Mouse (Mus musculus): ENCODE measurements around the gene Ctbp1.

The Ctbp1 gene

DNA sequence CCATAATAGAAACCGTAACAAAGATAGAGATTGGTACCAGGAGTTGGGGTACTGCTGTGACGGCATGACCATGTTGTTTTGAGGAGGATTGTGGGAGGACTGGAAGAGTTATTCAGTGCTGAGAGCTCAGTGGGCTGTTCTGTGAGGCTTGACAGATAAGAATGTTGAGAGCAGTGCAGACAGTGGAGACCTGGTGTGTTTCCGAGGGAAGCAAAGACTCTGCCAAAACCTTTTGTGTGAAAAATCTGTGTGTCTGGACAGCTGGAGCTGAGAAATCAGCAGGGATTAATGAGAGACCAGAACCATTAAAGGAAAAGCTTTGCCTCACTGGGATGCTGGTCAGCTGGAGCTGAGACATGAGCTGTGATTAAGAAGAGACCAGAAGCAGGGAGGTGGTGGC lies 34.9 kb downstream of the Ctbp1 start:
- DNase-seq, result no peak

DNA sequence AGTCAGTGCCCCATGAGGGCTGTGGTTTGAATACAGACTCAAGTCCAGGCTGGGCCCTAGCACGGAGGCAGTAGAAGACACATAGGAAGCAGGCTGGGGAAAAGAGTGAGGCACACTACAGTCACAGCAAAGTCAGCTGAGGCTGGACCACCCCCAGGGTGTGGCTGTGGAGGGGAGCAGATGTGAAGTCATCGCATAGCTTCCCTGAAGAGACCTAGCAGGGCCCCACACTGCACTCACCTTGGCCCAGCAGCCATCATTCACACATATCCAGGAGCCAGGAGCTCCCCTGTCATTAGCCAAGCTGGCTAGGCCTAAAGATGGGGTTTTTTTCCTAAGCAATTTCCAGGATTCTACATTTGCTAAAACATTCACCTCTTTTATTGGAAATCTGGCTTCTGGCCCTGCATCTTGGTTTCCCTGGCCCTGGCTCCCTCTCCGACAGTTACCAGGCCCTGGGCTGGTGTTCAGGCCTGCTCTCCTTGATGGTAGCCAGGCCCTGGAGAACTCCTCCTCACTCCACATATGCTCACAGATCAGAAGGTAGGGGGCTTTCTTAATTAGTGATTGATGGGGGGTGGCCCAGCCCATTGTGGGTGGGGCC lies 35.6 kb downstream of the Ctbp1 start:
- no peak for DNase-seq

DNA sequence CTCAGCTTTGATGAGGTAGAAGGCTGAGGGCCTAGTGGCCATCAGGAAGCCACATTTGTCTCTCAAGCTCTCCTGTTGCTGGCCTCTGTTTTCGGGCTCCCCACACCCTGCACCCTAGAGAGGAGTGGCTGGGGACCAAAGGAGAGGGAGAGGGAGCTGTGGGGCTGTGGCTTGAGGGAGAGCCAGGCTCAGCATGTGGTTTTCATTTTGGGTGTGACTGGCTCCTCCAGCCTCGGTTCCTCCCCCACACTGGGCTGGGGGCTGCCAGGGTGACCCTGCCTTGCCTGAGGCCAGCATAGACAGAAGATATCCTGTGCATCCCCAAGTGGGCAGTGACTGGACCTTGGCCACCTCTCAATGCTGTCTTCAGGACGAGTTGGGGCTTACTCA lies 36.5 kb downstream of the Ctbp1 start:
- DNase-seq, result no peak

DNA sequence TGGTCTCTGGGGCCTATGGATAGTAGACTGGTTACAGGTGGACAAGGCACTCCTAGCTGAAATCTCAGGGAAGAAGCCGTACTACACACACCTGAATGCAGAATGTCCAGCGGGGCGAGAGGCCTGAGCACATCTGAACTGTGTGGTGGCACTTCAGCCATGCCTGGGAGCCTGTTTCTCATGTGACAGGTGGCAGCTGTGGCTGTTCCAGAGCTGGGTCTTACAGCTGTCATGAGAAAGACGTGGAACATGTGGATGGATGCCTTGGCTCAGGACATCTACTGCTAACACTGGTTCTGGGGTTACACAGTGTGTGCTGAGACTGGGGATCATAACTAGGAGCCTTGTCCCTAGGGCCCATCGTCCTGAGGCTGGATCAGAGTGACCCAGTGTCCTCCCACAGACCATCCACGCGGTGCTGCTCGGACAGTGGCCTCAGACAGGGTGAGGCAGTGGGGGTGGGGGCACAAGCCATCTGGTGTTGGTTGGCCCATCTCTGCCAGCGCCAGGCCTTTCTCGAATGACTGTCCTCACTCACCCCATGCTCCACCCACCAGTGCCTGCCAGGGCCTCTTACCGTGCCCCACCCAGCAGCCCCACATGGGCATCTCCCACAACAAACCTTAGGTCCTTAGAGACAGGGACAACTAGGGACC lies 37.1 kb downstream of the Ctbp1 start:
- DNase-seq, result no peak

DNA sequence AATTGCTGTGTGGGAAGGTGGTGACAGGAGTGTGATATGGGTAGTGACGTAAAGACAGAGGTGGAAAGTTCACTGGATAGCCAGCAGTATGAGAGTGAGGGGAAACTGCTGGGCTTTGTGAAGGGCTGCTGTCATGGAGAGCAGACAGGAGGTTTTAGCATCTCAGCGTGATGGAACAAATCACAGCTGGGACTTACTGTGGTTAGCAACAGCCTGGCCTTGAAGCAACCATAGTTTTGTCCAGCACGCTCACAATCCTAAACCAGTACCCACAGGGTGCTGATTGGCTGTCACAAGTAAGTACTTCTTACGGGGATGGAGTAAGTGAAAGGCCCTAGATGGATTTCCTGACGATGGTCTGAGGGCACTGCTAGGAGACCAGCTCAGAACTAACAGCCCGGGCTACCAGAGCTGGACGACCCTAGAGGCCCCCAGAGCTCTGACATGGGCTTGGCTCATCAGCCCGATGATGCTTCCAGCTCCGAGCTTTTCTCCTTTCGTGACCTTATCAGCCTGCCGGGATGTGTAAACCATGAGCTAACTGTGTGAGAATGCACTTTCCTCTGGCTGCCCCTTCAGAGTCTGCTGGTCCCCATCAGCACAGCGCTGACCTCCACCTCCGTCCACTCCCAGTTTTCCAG lies 40.3 kb downstream of the Ctbp1 start:
- no peak for DNase-seq

DNA sequence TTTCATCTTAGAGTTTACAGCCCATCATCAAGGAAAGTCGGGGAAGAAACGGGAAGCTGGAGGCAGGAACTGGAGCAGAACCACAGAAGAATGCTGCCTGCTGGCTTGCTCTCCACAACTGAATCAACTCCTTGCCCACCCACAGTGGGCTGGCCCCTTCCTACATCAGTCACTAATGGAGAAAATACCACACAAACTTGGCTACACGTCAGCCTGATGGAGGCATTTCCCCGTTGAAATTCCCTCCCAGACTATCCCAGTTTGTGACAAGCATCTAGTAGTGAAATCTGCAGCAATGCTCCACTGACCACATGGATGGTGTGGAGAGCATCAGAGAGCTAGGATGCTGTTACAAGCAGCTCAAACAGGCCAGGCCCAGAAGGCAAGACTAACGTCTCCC lies 42.0 kb downstream of the Ctbp1 start:
- no peak for DNase-seq

DNA sequence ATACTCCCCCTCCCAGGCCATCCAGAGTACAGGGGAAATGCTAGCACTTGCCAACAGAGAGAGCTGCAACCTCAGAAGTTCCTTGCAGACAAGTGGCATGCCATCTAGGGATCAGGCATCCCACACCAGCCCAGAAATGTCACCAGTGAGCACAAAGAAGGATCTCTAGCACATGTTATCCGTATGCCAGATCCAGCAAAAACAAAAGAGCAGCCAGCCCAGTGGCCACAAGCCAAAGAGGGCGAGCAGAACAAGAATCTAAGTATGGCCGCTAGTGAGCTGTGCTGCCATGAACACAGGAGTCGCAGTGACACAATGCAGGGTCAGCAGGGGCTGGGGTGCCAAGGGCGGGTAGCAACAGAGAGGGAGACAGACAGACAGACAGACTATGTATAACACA lies 44.5 kb downstream of the Ctbp1 start:
- DNase-seq, result no peak

DNA sequence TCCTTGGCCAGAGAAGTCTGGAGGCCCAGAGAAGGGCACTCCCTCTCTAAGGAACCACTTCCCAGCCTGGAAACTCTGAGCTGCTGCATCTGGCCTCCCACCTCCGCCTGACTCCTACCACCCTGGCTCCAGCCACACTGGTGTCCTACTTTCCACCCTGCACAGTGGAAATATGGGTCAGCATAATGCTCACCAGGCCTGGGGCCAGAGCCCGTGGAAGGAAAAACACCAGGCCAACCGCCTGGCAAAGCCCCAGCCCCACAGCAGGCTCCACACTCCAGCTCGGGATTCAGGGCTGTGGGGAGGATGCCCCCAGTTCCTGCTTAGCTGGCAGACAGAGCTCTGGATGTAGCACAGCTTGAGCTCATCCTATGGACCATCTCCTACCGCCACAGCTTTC lies 46.4 kb downstream of the Ctbp1 start:
- no peak for DNase-seq

DNA sequence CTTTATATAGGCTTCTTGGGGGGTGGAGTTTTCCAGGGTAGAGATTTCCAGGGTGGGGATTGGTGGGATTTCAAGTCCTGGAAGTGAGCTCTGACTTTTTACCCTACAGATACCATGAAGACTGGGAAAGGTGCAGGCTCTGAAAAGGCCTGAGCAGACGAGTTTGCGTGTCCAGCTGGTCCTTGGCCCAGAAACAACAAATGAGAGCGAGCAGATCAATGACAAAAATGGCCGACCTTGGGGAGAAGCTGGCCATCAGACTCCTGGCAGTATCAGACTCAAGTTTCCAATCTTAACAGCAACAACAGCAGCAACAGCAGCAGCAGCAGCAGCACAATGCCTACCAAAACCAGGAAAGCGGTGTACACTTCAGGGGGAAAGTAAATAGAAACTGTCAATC lies 49.1 kb downstream of the Ctbp1 start:
- no peak for DNase-seq

DNA sequence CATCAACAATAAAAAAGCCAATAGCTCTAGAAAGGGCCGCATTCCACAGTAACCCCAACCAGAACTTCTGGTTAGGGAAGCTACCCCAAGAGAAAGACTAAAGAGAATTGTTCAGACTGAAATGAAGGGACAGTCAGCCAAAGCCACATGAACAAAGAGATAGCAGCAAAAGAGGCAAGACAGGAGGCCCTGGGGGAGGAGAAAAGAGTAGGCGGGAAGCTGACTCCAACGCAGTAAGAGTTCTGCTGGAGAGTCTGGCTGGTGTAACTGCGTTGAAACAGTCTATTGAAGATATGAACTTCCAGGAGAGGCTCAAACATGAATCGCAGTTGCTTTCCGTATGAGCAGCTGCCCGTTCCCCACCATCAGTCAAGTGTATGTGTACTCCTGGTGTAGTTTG lies 50.3 kb downstream of the Ctbp1 start:
- no peak for DNase-seq

DNA sequence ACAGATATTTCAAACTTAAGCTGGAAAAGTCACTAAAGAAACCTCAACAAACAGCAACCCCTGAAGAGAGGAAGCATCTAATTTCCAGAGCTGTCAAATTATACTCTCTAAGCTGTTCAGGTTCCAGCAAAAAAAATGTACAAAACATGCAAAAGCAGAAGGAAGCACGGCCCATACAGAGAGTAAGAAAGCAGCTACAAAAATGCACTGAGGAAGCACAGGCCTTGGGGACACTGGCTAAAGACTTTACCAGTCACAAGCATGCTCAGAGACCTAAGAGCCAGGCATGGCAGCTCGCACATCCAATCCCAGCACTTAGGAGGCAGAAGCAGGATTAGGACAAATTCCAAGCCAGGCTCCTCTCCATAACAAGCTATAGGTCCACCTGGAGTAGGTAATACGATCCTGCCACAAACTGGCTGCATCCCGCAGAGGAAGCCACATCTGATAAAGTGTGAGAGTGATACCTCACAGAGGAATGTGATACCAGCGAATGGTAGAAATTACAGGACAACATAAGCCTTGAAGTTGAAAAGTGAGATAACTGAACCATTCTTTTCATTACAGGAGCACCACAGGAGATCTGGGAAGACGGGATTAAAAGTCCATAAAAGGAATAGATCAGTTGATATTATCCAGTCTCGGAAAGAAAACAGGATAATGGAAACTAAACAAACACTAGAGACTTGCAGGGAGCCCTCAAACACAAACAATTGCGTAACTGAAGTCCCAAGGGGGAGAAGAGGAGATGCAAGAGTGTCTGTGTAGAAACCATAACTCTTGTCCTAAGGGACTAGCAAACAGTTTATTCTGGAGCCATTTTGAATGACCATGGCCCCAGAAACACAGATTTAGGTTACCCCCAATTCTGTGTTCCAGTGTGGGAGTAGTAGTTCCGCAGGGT lies 51.7 kb downstream of the Ctbp1 start:
- no peak for DNase-seq

DNA sequence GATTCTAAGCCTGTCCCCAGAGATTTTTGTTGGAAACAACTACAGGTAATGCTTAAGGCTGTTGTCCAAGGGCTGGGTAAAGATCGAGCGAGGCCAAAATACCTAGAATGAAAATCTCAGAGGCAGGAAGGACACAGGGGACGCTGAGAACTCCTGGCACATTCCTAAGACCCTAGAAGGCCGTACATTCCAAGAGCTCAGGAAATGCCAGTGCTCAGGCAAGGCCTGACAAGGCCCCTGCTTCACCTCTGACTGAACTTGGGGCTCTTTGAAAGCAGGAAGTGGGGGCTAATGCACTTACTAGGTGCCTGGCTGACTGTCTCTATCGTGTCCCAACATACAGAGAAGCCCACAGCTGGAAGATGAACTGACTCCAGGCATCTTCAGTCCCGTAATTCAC lies 52.4 kb downstream of the Ctbp1 start:
- DNase-seq, result no peak

DNA sequence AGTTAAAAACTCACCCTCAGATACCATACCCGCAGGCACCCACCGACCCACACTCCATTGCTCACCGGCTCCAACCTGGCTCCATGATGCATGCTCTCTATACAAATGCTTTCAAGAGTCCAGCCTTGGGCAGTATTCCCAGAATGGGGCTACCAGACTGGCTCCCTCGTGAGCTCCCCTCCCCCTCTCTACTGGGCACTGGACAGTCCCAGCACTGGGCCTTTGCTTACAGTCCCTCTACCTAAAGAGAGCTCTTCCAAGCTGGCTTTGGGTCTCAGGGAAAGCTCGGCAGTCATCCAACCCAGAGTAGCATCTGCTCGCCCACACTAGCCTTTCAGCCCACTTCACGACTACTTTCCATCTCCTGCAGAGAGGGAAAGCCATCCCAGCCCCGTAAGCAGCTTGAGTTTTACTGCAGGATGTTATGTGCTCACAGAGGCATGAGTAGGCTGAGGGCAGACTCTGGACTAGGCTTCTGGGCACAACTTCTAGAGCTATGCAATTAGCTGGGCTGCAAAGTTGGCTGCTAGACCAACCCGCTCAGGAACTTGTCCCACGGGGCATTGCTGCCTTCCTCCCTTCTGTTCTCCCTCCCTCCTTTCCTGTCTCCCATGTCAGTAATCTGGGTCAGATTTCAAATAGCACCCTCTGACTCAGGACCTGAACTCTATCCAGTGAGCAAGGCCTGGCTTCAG lies 54.3 kb downstream of the Ctbp1 start:
- DNase-seq, result no peak

DNA sequence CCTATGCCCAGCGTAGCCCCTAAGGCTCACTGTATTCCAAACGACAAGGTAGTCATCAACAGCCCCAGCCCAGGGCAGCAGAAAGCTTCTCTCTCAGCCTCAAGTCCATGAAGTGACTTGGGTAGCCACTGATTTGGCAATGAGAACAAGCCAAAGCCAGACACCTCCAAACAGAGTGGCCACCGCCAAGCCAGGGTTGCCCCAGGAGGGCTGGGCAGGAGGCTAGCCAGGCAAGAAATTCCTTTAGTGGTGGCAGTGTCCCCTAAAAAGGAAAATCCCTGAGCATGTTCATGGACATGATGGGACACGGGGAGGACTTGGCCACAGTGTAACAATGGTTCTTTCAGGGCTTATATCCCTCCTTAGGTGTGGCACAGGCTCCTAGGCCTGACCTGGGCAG lies 55.0 kb downstream of the Ctbp1 start:
- DNase-seq, result no peak

DNA sequence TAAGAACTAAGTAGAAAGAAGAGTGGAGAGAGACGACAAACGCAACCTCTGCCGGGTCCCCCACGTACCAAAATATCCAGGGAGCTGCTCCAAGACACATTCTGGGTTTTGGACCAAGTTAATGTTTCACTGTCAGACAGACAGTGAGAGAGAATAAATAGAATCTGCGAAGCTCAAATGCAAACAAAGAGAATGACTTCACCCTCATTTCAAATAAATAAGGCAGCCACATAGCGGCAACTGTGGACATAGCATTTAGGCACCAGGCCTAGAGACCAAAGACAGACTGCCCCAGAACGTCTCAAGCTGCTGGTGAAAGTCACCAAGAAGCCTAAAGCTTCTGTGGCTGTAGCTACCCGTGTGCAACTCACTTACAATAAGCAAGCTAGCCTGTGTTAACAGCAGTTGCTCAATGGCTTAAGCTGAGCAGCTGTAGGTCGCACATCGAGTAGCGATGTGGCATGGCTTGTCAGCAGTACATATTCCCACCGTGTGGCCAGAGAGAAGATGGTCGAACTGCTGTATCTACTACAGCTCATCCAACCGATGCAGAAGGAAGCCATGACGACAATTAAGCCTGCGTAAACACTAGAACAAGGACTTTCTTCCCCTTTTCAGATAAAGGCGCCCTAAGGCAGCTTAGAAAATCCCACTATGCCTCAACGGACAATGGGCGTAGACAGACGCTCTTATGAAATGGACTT lies 55.9 kb downstream of the Ctbp1 start:
- no peak for DNase-seq

DNA sequence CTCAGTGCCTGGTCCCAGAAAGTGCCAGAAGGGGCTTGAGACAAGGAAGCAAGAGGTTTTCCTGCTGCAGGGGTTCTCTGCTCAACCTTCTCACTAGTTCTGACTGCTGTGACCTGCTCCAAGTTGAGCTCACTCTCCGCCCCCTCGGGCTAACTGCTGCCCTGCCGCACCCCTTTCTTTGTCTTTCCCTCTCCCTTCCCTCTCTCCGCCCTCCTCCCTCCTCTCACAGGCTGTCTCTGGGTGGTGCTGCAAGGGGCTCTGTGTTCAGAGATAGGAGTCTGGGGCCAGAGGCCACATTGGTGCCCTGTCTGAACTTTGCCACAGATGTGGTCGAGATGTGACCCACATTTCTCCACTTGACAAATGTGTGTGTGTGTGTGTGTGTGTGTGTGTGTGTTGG lies 56.7 kb downstream of the Ctbp1 start, which contains the start of gene Spon2:
Spon2 (minus strand) TSS at position 375 of the 400 bp plus-strand sequence.
- no peak for DNase-seq

DNA sequence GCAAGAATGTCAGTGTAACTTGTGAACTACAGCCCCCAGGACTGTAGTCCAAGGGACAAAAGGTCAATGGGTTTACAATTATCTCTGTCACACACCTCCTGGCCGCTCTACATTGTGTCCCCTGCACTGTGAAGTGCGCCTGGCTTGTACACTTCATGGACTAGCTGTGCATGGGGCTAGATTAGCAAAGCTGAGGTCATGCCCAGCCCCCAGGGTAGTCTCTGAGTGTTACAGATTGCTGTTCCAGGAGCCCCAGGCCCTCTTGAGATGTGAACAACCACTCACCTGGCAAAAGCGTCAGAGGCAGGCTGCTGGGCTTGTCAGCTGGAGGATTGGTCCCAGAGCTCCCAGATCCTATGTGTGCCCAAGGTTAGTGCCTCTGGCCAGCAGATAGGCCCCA lies 57.1 kb downstream of the Ctbp1 start:
- DNase-seq, result no peak

DNA sequence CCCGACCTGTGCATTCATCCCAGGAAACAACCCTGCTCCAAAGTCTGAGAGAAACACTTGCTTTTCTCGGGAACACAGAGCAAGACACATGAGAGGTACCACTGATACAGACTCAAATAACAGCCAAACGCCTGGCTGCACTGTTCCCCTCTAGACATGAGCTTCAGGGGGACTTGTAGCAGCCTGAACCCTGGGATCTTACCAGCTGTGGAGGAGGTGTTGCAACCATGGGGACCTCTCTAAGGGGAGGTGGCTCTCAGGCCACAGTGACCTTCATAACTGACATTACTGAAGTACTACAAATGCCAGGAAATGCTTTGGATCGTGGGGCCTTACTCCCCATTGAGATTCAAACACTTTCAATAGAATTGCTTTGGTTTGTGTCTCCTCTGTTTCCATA lies 60.1 kb downstream of the Ctbp1 start:
- no peak for DNase-seq

DNA sequence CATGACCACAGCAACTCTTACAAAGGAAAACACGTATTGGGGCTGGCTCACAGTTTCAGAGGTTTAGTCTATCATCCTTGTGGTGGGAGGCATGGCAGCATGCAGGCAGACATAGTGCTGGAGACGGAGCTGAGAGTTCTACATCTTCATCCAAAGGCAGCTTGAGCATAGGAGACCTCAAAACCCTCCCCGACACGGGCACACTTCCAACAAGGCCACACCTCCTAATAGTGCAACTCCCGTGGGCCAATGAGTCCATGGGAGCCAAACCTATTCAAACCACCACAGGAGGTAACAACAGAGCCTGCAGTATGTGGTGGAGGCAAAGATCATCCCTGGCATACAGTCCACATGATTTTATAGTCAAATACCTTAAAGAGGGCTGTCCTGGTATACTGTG lies 63.5 kb downstream of the Ctbp1 start:
- DNase-seq, result no peak

DNA sequence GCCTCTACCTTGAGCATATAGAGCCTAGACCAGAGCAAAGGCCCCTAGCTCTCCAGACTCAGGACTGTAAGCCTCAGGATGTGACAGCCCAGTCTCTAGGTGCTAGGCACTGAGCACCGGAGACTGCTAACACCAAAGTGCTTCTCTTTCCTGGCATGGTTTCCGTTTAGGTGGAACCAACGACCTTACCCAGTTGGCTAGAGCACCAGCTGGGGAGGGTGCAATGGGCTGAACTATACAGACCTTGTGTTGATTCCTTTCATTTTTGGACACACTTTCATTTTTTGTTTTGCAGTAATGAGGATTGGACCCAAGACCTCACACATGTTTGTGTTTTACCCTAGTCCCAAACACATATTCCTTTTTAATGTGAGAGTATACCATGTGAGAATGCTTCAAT lies 64.3 kb downstream of the Ctbp1 start:
- DNase-seq, result no peak

DNA sequence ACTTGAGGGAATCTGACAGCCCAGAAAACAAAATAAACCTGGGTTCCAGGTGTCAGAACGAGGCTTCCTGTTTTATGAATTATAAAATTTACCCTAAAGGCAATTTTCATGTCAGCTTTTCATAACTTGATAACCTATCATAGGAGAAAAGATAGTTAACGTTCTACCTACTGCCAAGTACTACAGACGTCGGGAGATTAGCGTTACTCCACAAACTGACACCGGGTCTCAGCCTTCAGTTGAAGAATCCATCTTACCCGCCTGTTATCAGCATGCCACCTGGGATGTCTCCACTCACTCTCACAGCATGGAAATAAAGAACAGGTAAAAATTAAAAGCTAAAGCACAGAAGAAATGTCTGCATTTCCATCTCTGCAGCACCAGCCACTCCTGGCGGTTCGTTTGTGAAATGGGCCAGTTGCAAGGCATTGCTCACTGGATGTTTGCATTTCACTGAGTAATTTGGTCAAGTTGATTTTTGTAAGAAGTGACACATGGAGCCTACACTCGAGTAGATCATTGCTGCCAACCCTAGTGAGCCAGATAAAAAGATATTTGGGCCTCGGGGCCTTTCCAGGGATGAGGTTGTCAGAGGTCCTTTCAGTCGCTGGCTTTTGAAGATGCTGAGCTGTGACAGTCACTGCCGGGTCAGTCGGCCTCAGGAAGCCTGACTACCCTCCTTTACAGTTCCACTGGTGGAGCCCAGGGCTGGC lies 66.1 kb downstream of the Ctbp1 start:
- DNase-seq, result no peak

DNA sequence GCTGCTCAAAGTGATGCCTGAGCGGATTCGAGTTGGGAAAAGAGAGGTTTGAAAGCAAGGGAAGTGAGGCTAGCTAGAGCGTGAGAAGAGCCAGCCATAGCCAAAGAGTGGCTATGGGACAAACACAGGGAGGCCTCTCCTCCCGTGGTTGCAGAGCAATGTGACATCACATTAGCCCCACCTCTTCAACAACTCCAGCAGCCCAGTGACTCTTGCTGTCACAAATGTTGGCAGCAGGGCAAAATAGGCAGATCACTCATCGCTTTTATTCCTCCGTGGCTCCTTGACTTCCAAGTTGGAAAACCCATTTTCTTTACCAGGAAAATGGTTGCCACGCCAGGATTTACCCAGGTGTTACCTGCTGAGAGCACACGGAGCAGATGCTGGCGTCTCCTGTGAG lies 67.7 kb downstream of the Ctbp1 start:
- DNase-seq, result no peak
